Mouse (Mus musculus): ENCODE data around the gene Elmod2. TPM values are rescaled to one million over a fixed set of nuclear protein-coding genes. Genes with fewer than 3 reads are reported as not detected.

Elmod2 gene
- total RNA-seq, 2 experiments from 2014 or later = 12.6 to 18.4 TPM

GRCm38 (mm10) chr8:83285391-83285790 lies 46.9 kb downstream of the Elmod2 start:
- ATAC-seq (replicated peaks; ENCODE audit: poor library complexity) = no peak

- ATAC-seq (replicated peaks; ENCODE audit: poor library complexity) = no peak
Measured at GRCm38 (mm10) chr8:83278431-83278830, 53.9 kb downstream of the Elmod2 start.

GRCm38 (mm10) chr8:83274470-83274869 lies 57.8 kb downstream of the Elmod2 start:
- ATAC-seq (replicated peaks; ENCODE audit: poor library complexity) = no peak

DNA sequence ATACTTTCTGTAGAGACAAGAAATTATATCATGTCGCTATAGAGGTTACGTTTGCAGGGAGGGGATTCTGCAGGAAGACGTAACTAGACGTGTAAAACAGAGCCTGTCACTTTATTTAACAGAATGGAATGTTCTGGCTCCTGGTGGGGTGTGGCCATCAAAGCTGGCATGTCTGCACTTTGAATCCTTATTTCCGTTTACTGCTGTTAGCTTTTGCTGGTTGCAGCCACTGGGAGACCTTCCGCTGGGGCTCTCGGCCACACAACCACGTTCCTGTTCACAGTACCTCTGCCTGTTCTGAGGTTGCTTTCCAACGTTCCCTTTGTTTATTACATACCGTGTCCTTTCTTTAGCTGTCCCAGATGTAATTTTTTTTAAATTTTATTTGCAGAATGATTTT lies 59.8 kb downstream of the Elmod2 start:
- no peak for ATAC-seq (replicated peaks; ENCODE audit: poor library complexity)

DNA sequence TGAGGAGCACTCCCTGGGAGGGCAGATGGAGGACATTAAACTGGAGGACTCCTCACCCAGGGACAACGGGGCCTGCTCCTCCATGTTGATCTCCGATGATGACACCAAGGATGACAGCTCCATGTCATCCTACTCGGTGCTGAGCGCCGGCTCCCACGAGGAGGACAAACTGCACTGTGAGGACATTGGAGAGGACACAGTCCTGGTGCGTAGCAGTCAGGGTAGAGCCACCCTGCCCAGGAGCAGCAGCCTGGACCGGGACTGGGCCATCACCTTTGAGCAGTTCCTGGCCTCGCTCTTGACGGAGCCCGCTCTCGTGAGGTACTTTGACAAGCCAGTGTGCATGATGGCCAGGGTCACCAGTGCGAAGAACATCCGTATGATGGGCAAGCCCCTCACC lies 61.1 kb downstream of the Elmod2 start:
- ATAC-seq (replicated peaks; ENCODE audit: poor library complexity) = no peak

Other genes with a start within 250 kb of the Elmod2 start
- 0.34 and 0.42 TPM in 2 replicates for gene Tbc1d9, start 167.1 kb downstream of the Elmod2 start, total RNA-seq (2015)
- 0.71 and 1.3 TPM in 2 replicates for gene Tbc1d9, start 167.1 kb downstream of the Elmod2 start, total RNA-seq (2017)
- gene Gm10645, start 166.3 kb downstream of the Elmod2 start, total RNA-seq (2015) = 0.12 TPM in 1 of 2 replicates, not detected in the other
- not detected in 2 replicates for gene Gm10645, start 166.3 kb downstream of the Elmod2 start, total RNA-seq (2017)
- not detected in 2 replicates for gene Ucp1, start 42.1 kb downstream of the Elmod2 start, total RNA-seq (2015)
- gene Ucp1, start 42.1 kb downstream of the Elmod2 start, total RNA-seq (2017) = not detected in 2 replicates
- not detected in 2 replicates for gene Mgat4d, start 16.0 kb upstream of the Elmod2 start, total RNA-seq (2015)
- not detected in 2 replicates for gene Mgat4d, start 16.0 kb upstream of the Elmod2 start, total RNA-seq (2017)
- 0.05 TPM in 1 of 2 replicates, not detected in the other for gene Clgn, start 57.4 kb upstream of the Elmod2 start, total RNA-seq (2015)
- not detected in 2 replicates for gene Clgn, start 57.4 kb upstream of the Elmod2 start, total RNA-seq (2017)
- 64.4 and 70.9 TPM in 2 replicates for gene Scoc, start 125.9 kb upstream of the Elmod2 start, total RNA-seq (2015)
- gene Scoc, start 125.9 kb upstream of the Elmod2 start, total RNA-seq (2017) = 27.9 and 43.9 TPM in 2 replicates
- not detected in 2 replicates for gene Olfr370, start 203.3 kb upstream of the Elmod2 start, total RNA-seq (2015)
- gene Olfr370, start 203.3 kb upstream of the Elmod2 start, total RNA-seq (2017) = not detected in 2 replicates
- gene Ndufb7, start 234.2 kb upstream of the Elmod2 start, total RNA-seq (2015) = 158 and 163 TPM in 2 replicates
- gene Ndufb7, start 234.2 kb upstream of the Elmod2 start, total RNA-seq (2017) = 252 and 255 TPM in 2 replicates

Data from megakaryocyte progenitor cell, adult 5-6 weeks (primary cell).